Mouse (Mus musculus): ENCODE results near the gene Atg16l2.
A peak's percentile ranks its signal among the peaks of the same experiment; 100 is the strongest.

The Atg16l2 gene

DNA sequence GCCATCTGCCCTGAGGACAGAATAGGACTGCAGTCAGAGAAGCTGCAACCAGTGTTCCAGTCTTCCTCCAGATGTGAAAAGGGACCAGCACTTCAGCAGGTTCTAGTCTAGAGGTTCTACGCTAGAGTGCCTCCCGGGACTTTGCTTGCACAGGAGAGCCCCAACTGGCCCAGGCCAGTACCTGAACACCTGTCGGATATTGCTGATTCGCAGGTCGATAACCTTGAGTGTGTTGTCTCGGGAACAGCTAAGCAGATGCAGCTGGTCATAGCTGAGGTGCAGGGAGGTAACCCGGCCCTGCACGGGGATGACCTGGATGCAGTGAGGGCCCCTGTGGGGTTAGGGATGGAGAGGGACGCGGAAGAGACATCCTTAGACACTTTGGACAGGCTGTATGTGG is 11.7 kb downstream of the Atg16l2 start:
- TF ChIP-seq GATA4 (IDR thresholded peaks at IDR 0.05; ENCODE audit: insufficient replicate concordance, low read length): no peak

DNA sequence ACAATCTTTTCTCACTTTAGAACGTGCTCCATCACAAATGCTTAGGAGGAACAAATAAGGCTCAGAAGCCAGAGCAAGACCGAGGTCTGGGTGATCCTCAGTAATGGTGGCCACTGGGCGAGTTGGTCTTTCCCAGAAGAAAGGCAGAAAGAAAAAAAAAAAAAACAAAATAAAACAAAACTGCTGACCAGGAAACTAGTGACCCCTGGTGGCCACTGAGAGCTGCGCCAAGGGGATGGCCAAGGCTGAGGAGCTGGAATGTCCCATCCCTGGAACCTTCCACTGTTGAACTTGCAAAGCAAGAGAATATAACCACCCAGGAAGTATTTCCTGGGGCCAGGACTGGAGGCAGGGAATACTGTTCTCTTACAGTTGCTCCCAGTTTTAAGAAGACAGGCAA is 13.6 kb downstream of the Atg16l2 start:
- TF ChIP-seq GATA4 (IDR thresholded peaks at IDR 0.05; ENCODE audit: insufficient replicate concordance, low read length): no peak

DNA sequence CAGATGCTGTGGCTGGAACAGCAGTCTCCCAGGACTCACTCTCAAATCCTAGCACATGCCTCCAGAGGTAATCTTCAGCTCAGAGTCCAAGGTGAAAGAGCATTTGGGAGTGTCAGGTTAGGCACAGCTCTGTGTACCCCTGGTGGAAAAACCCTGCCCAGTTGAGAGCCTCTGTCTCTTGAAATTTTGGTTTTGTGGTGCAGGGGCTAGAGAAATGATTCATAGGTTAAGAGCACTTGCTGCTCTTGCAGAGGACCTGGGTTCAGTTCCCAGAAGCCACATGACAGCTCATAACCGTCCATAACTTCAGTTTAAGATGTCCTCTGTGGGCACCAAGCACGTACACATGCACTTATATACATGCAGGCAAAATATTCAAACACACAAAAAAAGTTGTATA is 14.2 kb downstream of the Atg16l2 start:
- TF ChIP-seq GATA4 (IDR thresholded peaks at IDR 0.05; ENCODE audit: insufficient replicate concordance, low read length): no peak

DNA sequence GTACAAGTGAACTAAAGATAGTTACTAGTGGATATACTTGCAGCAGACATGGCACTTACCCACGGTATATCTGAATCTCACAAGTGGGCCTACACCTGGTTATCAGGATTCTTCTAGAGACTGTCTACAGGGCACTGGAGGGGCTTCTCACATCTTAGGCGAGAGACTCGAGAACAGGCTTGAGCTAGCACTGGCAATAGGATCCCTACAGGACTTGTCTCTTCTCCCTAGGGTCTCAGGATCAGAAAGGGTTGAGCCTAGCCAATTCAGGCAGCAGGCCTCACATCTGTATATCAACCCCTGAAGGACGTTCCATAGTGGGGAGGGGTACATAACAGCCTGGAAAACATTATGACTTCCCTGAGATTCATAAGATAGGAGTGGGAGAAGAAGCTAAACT is 15.2 kb downstream of the Atg16l2 start:
- TF ChIP-seq GATA4 (IDR thresholded peaks at IDR 0.05; ENCODE audit: insufficient replicate concordance, low read length): no peak

DNA sequence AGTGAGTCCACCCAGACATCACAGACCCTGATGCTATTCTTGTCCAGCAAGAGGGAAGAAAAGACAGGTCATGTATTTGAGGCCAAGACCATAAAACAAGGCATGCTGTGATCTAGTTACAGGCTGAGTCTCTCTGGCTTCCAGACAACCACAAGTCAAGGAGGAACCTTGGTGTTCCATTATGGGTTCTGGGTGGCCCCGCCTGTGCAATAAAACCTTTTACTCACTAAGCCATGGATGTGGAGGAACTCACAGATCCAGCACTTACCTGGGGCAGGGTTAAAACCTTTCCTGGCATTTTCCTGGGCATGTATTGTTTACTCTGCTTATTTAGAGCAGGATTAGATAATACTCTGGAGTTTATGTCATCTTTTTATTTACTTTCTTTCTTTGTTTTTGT is 17.5 kb downstream of the Atg16l2 start:
- no peak for TF ChIP-seq GATA4 (IDR thresholded peaks at IDR 0.05; ENCODE audit: insufficient replicate concordance, low read length)

DNA sequence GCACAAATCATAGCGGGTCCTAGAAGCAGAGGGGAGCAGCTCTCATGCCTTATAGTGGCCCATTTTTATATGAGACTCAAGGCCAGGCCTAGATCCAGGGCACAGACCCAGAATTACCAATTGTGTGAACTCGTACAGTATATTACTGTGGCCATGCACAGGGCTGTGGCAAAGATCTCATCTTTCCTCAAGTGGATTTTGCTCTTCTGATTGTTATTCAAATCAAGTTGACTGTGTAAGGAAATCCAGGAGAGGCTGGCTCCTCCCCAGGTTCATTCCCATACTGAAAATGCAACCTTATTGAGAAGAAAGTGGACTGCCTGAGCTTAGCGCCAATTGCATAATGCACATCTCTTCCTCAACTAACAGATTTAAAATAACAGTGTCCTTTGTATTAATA is 19.3 kb downstream of the Atg16l2 start:
- TF ChIP-seq GATA4 (IDR thresholded peaks at IDR 0.05; ENCODE audit: insufficient replicate concordance, low read length): no peak

DNA sequence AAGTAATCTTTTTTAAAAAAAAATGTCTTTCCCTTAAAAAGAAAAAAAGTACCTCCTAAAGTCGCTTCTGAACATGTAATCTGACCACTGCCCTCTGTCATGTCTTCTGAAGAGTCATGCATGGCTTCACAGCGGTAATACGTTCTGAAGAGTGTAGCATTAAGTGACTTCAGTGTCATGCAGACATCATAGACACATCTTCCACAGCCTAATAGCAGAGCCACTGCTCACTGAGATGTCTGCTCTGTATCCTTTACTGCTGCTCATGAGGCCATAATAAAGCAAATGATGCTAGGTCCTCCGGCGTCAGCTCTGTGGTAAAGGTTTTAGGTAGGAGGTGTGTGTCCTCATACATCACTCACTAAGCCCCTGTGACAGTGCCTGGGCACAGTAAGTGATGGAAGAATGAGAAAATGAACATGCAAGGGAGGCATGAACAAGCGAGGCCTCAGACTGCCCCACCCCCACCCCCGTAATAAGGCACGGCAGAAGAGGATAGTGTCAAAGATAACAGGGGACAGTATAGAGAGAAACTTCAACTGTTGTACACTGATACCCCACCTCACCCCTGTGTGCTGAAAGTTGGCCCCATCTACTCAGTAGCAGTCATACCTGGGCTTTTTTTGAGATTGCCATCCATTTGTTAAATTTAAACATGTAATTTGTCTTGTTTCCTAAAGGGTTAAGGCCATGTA is 29.4 kb downstream of the Atg16l2 start:
- no peak for TF ChIP-seq GATA4 (IDR thresholded peaks at IDR 0.05; ENCODE audit: insufficient replicate concordance, low read length)

DNA sequence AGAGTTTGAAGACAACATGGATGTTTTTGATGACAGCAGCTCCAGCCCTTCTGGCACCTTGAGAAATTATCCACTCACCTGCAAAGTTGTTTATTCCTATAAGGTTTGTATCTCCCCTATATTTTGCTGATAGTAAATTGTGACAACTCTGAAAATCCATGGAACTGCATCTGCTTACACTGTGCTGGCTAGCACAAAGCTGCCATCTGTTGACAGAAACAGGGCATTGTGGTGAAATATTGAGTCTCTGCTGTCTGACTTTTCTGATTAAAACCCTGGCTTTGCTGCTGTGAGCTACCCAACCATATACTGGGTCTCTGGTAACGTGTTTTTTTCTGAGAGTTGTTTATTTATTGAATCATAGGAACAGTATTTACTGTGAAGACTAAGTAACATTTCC is 30.4 kb downstream of the Atg16l2 start:
- TF ChIP-seq GATA4 (IDR thresholded peaks at IDR 0.05; ENCODE audit: insufficient replicate concordance, low read length): no peak

DNA sequence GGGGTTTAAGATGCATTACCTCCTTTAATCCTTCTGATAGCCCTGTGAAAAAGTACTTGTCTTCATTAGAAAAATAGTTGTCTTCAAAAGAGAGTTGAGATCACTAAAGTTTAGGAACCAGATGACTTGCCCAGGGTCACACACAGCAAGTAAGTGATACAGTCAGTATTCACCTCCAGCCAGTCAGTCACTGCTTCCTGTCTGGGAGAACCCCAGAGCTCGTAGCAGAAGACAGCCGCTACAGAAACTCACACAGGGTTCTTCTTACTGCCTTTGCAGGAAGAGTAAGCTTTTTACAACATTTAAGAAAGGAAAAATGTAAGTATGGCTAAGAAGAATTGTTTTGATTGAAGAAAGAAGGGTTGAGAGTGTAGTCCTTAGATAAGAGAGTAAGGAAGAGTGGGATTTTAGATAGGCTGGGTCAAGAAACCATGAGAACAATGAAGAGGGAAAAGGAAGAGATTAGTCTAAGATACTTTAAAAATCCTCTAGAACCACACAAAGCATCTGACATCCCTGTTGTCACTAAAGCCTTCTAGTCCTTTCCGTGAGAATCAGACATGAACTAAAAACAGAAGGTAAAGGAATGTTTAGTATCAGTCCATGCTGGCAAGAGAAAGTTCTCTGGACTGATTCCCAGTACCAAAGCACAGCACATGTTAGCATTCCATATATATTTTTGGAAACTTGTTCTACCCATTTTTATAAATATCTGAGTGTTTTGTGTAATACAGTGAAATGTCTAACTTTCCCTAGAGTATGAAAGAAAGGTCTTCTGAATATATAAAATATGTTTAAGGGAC is 34.4 kb downstream of the Atg16l2 start:
- peak; percentile 88; the same call in 1 of the 2 replicates for TF ChIP-seq GATA4 (IDR thresholded peaks at IDR 0.05; ENCODE audit: insufficient replicate concordance, low read length)

DNA sequence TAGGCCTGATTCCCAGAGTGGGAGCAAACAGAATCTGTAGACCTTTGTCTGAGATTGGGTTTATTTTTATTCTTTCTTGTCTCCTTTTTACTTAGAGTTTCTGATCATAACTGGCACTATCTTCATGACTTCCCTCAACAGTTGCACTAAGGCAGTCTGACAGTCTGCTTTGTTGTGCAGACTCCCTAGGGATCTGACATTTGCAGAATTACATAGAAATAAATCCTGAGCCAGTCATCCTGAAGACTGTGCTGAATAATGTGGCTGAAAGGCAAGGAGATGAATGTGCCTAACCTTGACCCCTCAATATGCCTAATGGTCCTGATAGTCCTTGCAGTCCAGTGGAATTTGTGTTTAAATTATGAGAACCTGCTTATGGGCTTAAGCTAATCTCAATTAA is 38.5 kb downstream of the Atg16l2 start:
- TF ChIP-seq GATA4 (IDR thresholded peaks at IDR 0.05; ENCODE audit: insufficient replicate concordance, low read length): no peak

DNA sequence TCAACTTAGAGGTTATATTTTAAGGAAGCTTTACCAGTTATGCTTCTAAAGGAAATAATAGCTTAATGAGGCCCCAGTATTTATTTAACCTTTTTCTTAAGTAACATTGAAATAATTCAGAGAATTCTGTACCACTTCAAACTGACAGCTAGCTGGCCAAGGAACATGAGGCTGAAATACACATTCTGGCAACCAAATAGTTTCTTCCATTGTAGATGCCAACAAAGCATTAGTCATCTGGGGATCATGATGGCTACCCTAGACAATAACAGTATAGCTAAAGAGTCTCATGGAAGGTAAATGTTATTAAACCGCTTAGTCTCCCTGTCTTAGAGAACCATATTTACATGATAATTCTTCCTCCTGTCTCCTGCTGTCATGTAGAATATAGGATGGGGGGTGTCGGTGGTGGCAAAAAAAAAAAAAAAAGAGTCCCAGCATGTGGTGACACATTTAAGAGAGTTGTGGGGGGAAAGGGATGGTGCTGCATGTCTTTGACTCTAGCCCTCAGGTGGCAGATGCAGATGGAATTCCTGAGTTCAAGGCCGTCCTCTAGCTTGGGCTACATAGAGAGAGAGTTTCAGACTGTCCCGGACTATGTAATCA is 40.0 kb downstream of the Atg16l2 start:
- no peak for TF ChIP-seq GATA4 (IDR thresholded peaks at IDR 0.05; ENCODE audit: insufficient replicate concordance, low read length)

DNA sequence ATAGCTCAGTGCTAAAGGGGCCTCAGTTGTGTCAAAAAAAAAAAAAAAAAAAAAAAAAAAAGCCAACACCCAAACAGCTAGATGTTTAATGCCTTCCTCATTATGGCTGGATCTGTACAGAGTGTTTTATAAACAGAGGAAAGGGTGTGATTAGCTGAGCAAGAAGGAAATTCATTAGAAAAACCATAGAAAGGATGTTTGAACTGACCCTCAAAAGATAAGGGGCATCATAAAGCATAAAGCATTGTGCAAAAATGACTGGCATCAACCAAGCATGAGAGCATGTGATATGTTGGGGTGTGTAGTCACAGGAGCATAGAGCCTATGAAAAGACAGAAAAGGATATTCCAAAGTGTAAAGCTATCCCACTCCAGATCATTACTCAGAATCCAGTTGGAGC is 43.6 kb downstream of the Atg16l2 start:
- no peak for TF ChIP-seq GATA4 (IDR thresholded peaks at IDR 0.05; ENCODE audit: insufficient replicate concordance, low read length)

DNA sequence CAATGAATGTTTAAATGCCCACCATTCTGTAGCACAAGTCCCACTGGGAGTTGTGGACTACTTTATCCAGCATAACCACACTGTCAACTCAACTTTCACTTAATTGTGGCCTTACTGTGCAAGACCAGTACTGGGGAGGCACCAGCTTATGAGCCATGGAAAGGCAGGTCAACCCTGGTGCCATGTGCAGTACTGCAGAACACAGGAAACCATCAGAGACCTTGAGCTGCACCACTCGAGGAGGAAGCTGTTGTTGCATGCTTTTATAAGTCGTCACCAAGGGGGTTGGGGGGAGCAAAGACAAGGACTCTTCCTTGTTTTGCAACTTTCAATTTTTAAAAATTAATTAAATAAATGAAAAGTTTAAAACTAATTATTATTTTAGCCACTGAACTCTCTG is 49.0 kb downstream of the Atg16l2 start:
- TF ChIP-seq GATA4 (IDR thresholded peaks at IDR 0.05; ENCODE audit: insufficient replicate concordance, low read length): no peak

DNA sequence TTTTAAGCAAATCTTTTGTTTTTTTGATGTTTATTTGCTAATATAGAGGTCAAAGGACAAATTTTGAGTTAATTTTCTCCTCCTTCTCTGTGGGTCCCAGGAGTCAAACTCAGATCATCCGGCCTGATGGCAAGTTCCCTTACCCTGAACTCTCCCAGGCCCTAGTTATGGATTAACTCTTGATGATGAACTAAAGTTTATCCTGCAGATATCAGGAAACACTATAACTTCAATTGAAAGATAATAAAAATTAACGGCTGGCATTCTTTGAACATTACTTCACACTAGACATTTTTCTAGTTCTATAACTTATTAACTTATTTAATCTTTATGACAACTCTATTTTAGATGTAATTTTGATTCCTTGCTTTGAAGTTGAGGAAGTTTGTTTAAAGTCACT is 52.9 kb downstream of the Atg16l2 start:
- no peak for TF ChIP-seq GATA4 (IDR thresholded peaks at IDR 0.05; ENCODE audit: insufficient replicate concordance, low read length)

DNA sequence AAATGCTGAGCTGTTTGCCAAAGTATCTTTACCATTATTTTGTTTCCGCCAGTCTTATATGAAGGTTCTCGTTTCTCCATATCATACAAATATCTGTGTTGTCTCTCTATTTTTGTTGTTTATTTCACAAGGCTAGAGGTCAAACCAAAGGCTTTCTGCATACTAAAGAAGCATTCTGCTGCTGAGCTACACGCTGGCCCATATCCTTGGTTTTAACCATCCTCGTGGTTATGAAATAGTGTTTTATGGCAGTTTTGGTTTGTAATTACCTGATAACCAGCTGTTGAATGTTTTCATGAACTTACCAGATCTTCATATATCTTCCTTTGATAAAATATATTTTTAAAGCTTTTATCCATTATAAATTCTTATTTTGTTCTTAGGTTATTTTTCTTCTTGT is 53.3 kb downstream of the Atg16l2 start:
- no peak for TF ChIP-seq GATA4 (IDR thresholded peaks at IDR 0.05; ENCODE audit: insufficient replicate concordance, low read length)
